Mouse (Mus musculus): ENCODE results near the gene Lin7a.

- TF ChIP-seq GATA1 (IDR thresholded peaks at IDR 0.05; ENCODE audit: borderline replicate concordance, low read length), result no peak
- TF ChIP-seq FLI1 (IDR thresholded peaks at IDR 0.05; ENCODE audit: low read length), result no peak
Observed at GRCm38 (mm10) chr10:107260428-107260827, 11.1 kb upstream of the Lin7a start.

Data from megakaryocyte, embryonic 14.5 days (primary cell).